Comparison of ENCODE assay signal across 9 mouse cellular contexts in the genomic region with DNA sequence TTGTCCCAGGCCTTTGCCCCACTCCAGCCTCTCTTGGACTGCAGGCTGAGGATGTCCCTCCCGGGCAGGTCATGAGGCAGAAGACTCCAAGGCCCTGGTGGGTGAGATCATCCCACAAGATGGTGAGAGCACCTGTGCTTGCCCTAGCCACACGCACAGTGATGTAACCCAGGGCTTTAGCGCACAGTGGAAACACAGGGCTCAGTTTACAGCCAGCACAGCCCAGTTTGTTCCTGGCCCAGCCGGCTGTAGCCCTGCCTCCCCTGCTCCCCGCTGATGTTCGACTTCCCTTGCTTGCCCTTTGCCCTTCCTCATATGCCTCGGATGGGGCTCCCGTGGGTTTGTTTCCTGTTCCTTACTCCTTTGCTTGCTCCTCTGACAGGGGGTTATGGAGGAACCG. TPM values are rescaled to one million over a fixed set of nuclear protein-coding genes. Genes with fewer than 3 reads are reported as not detected.
A peak's percentile ranks its signal among the peaks of the same experiment; 100 is the strongest.
DNase-seq lines count a peak whose midpoint lies in the region; ATAC-seq and TF ChIP-seq lines count a peak whose summit lies in the region.
"Had no signal": no experiment of that assay in that cellular context is flagged by ENCODE, and none has a peak within 500 bp of the region (broad histone marks: within the 10 kb centered on the region; RNA-seq: fewer than 3 reads in every experiment).

No protein-coding gene starts in this region.

- ATAC-seq in lung, embryonic 14.5 days (ENCODE audit: insufficient read depth) = peak; percentile 25; the same call in 1 of the 2 replicates
- ATAC-seq in limb, embryonic 12.5 days (ENCODE audit: insufficient number of reproducible peaks, insufficient read depth, low FRiP score, low TSS enrichment, low read depth) = peak; percentile 60

- peaks cover 23% of the 10 kb centered on the region for H3K4me1 ChIP-seq in lung, embryonic 14.5 days (ENCODE audit: insufficient read depth)
- H3K4me1 ChIP-seq in limb, embryonic 12.5 days (replicated peaks) = peaks cover 15% of the 10 kb centered on the region
- peaks cover 20% of the 10 kb centered on the region for H3K4me1 ChIP-seq in thymus, adult 2 months (replicated peaks; ENCODE audit: control insufficient read depth, insufficient read depth, low read length)

- no peak overlapping the region for H3K9ac ChIP-seq in lung, embryonic 14.5 days
- H3K9ac ChIP-seq in limb, embryonic 12.5 days (replicated peaks) = no peak overlapping the region
- H3K9ac ChIP-seq: hindbrain, embryonic 12.5 days had no signal

- TF ChIP-seq CTCF in lung, embryonic 14.5 days (IDR thresholded peaks at IDR 0.05; ENCODE audit: low read depth) = no peak
- 0 out of 2 replicates have a peak, but pooled peaks have one; percentile 21 for TF ChIP-seq CTCF in thymus, adult 2 months (IDR thresholded peaks at IDR 0.05; ENCODE audit: borderline replicate concordance, control insufficient read depth, extremely low read depth, insufficient read depth, low read length, poor library complexity)

- DNase-seq in lung, embryonic 14.5 days = peak; percentile 52
- no peak for DNase-seq in lung, adult 18-20 months
- peak; percentile 60 for DNase-seq in embryo, embryonic 10.5 days (ENCODE audit: low spot score)
- peak; percentile 45 for DNase-seq in thymus, adult 2 months
- DNase-seq in layer of hippocampus, postnatal 10 days (ENCODE audit: low spot score in 2 of 2) = no peak
- DNase-seq in layer of hippocampus, adult 18-20 months (ENCODE audit: low spot score in 2 of 2) = no peak
- no peak for DNase-seq in spleen, postnatal 36 days (ENCODE audit: low spot score in 2 of 2)

- no peaks in the 10 kb centered on the region for H3K9me3 ChIP-seq in lung, embryonic 14.5 days (ENCODE audit: low read depth, low read length)
- 0 out of 2 replicates have a peak, but pooled peaks cover 4% of the 10 kb centered on the region for H3K9me3 ChIP-seq in limb, embryonic 12.5 days
- H3K9me3 ChIP-seq: hindbrain, embryonic 12.5 days had no signal

- no peak overlapping the region for H3K4me2 ChIP-seq in lung, embryonic 14.5 days
- no peak overlapping the region for H3K4me2 ChIP-seq in limb, embryonic 12.5 days
- H3K4me2 ChIP-seq: hindbrain, embryonic 12.5 days had no signal

- no peak overlapping the region for H3K4me3 ChIP-seq in lung, embryonic 14.5 days (ENCODE audit: low read depth, low read length)
- H3K4me3 ChIP-seq in limb, embryonic 12.5 days (replicated peaks) = no peak overlapping the region
- no peak overlapping the region for H3K4me3 ChIP-seq in thymus, adult 2 months (ENCODE audit: control insufficient read depth, insufficient read depth, low read length)
- H3K4me3 ChIP-seq: hindbrain, embryonic 12.5 days had no signal

- WGBS in lung, embryonic 14.5 days = 38% methylated on average over 9 of the region's 9 CpGs
- 41% methylated on average over 9 of the region's 9 CpGs for WGBS in limb, embryonic 12.5 days
- WGBS in thymus, adult 2 months = 10% methylated on average over 9 of the region's 9 CpGs

- no peaks in the 10 kb centered on the region for H3K36me3 ChIP-seq in lung, embryonic 14.5 days (ENCODE audit: insufficient read depth)
- H3K36me3 ChIP-seq in limb, embryonic 12.5 days = no peaks in the 10 kb centered on the region
- H3K36me3 ChIP-seq in thymus, adult 2 months (ENCODE audit: control insufficient read depth, insufficient read depth, low read length) = no peaks in the 10 kb centered on the region
- H3K36me3 ChIP-seq: hindbrain, embryonic 12.5 days had no signal

- H3K27me3 ChIP-seq in lung, embryonic 14.5 days (ENCODE audit: insufficient read depth, low read length) = no peaks in the 10 kb centered on the region
- H3K27me3 ChIP-seq in limb, embryonic 12.5 days = no peaks in the 10 kb centered on the region
- H3K27me3 ChIP-seq in thymus, adult 2 months (ENCODE audit: control insufficient read depth, insufficient read depth, low read length) = no peaks in the 10 kb centered on the region
- H3K27me3 ChIP-seq: hindbrain, embryonic 12.5 days had no signal

- TF ChIP-seq POLR2A in thymus, adult 2 months (IDR thresholded peaks at IDR 0.05; ENCODE audit: control insufficient read depth, extremely low read depth, insufficient read depth, low read length, poor library complexity) = no peak

- H3K27ac ChIP-seq in lung, embryonic 14.5 days (ENCODE audit: low read depth) = peak overlapping the region; percentile 68
- no peak overlapping the region for H3K27ac ChIP-seq in limb, embryonic 12.5 days
- H3K27ac ChIP-seq in thymus, adult 2 months (ENCODE audit: control insufficient read depth, insufficient read depth, low read length) = peak overlapping the region; percentile 40
- H3K27ac ChIP-seq: hindbrain, embryonic 12.5 days had no signal

RNA-seq across cellular contexts. Expression of gene Alpk3, which starts 17.1 kb away (rescaled TPM):
- polyA plus RNA-seq in lung, embryonic 14.5 days (2014; fragmentation: Nextera tagmentation; extraction: Ambion mirVana) = 0.63 and 0.85 TPM in 2 replicates
- polyA plus RNA-seq in limb, embryonic 12.5 days (2016; fragmentation: Nextera tagmentation; extraction: Ambion mirVana) = 1.3 and 1.5 TPM in 2 replicates
- polyA plus RNA-seq in thymus, adult 2 months (2012; rRNA removed) = 0.51 and 1.4 TPM in 2 replicates
- 1 to 10 TPM; 1.0 to 1.2 TPM for total RNA-seq in layer of hippocampus, postnatal 10 days (2021)
- under 1 TPM; 0.79 to 0.82 TPM for total RNA-seq in layer of hippocampus, adult 18-20 months (2021)

RNA-seq across cellular contexts. Expression of gene Slc28a1, which starts 40.1 kb away (rescaled TPM):
- polyA plus RNA-seq in lung, embryonic 14.5 days (2014; fragmentation: Nextera tagmentation; extraction: Ambion mirVana) = not detected in 2 replicates
- polyA plus RNA-seq in limb, embryonic 12.5 days (2016; fragmentation: Nextera tagmentation; extraction: Ambion mirVana) = not detected in 2 replicates
- polyA plus RNA-seq in thymus, adult 2 months (2012; rRNA removed) = 0.15 and 0.24 TPM in 2 replicates
- total RNA-seq in layer of hippocampus, postnatal 10 days (2021) = not detected
- total RNA-seq in layer of hippocampus, adult 18-20 months (2021) = under 1 TPM in 1 of 2 experiments, not detected in 1; 0.10 TPM
- polyA plus RNA-seq: hindbrain, embryonic 12.5 days had no signal

Comparison
In these comparisons a context has a peak if more than half of its experiments do, and no peak if none do; other contexts are left out.
1. DNase-seq: peak in lung, embryonic 14.5 days (single experiment), embryo, embryonic 10.5 days (single experiment) and thymus, adult 2 months (single experiment); none in lung, adult 18-20 months (0 of 2), layer of hippocampus, postnatal 10 days (0 of 2), layer of hippocampus, adult 18-20 months (0 of 2) and spleen, postnatal 36 days (0 of 2).